In the genomic region with DNA sequence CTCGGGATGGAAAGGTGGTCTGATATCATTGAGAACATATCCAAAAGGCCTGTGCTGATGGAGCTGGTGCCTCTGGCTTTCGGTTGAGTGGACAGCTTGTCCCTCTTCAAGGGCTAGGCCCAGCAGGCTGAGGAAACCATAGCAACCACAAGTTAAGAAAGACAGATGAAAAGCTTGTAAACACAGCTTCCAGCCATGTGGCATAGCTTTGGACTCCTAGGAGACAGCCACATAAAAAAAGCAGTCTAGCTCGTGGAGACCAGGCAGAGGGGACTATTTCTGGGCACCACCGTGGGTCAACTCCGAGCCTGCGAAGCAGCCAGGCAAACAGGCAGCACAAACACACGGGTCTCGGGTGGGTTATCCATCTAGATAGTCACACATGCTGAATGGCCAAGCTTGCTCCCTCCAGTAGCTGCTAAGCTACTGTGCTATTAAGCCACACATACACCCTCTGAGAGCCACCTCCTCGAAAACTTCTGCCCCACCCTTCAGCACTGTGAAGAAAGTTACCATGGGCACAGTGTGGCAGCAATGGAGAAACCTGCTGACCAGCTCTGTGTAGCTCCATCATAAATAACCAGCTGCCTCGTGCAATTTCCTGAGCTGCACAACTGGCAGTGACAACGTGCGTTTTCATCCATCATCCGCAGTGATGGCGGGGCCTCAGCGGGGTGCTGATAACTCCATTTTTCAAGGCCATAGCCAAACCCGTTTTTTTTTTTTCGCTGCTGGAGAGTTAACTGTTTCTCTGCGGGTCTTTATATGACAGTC, we compare ENCODE assay signal across 8 mouse cellular contexts. TPM values are rescaled to one million over a fixed set of nuclear protein-coding genes. Genes with fewer than 3 reads are reported as not detected.
A peak's percentile ranks its signal among the peaks of the same experiment; 100 is the strongest.
DNase-seq lines count a peak whose midpoint lies in the region; ATAC-seq and TF ChIP-seq lines count a peak whose summit lies in the region.

No protein-coding gene starts in this region.

- H3K4me3 ChIP-seq in kidney, embryonic 15.5 days (replicated peaks): no peak overlapping the region
- H3K4me3 ChIP-seq in hindbrain, embryonic 12.5 days: no peak overlapping the region
- no peak overlapping the region for H3K4me3 ChIP-seq in limb, embryonic 13.5 days
- H3K4me3 ChIP-seq in kidney, adult 2 months (ENCODE audit: insufficient read depth, low read depth, low read length): no peak overlapping the region

- H3K9ac ChIP-seq in kidney, embryonic 15.5 days: no peak overlapping the region
- no peak overlapping the region for H3K9ac ChIP-seq in hindbrain, embryonic 12.5 days
- no peak overlapping the region for H3K9ac ChIP-seq in limb, embryonic 13.5 days

- 38% methylated on average over 18 of the region's 18 CpGs for WGBS in kidney, embryonic 15.5 days
- 10% methylated on average over 18 of the region's 18 CpGs for WGBS in hindbrain, embryonic 12.5 days
- 22% methylated on average over 18 of the region's 18 CpGs for WGBS in limb, embryonic 13.5 days
- WGBS in kidney, adult 2 months: 47% methylated on average over 18 of the region's 18 CpGs

- 0 out of 2 replicates have a peak overlapping the region, but pooled peaks have one; percentile 18 for H3K27ac ChIP-seq in kidney, embryonic 15.5 days
- peak overlapping the region; percentile 90 for H3K27ac ChIP-seq in hindbrain, embryonic 12.5 days
- peak overlapping the region; percentile 58 for H3K27ac ChIP-seq in limb, embryonic 13.5 days
- H3K27ac ChIP-seq in kidney, adult 2 months (ENCODE audit: insufficient read depth, low read depth, low read length): no peak overlapping the region

- H3K4me1 ChIP-seq in kidney, embryonic 15.5 days: peaks cover 27% of the 10 kb centered on the region
- peaks cover 57% of the 10 kb centered on the region for H3K4me1 ChIP-seq in hindbrain, embryonic 12.5 days
- peaks cover 36% of the 10 kb centered on the region for H3K4me1 ChIP-seq in limb, embryonic 13.5 days
- no peaks in the 10 kb centered on the region; the same call in 1 of the 2 replicates for H3K4me1 ChIP-seq in kidney, adult 2 months (ENCODE audit: control insufficient read depth, insufficient read depth, low read length)

- no peak for TF ChIP-seq POLR2A in kidney, adult 2 months (IDR thresholded peaks at IDR 0.05; ENCODE audit: low read depth, low read length)

- no peaks in the 10 kb centered on the region for H3K36me3 ChIP-seq in kidney, embryonic 15.5 days
- H3K36me3 ChIP-seq in hindbrain, embryonic 12.5 days: no peaks in the 10 kb centered on the region
- no peaks in the 10 kb centered on the region for H3K36me3 ChIP-seq in limb, embryonic 13.5 days
- no peaks in the 10 kb centered on the region for H3K36me3 ChIP-seq in kidney, adult 2 months (ENCODE audit: control insufficient read depth, insufficient read depth, low read length)

- no peaks in the 10 kb centered on the region for H3K27me3 ChIP-seq in kidney, embryonic 15.5 days
- no peaks in the 10 kb centered on the region for H3K27me3 ChIP-seq in hindbrain, embryonic 12.5 days
- H3K27me3 ChIP-seq in limb, embryonic 13.5 days: no peaks in the 10 kb centered on the region
- H3K27me3 ChIP-seq in kidney, adult 2 months (replicated peaks; ENCODE audit: control insufficient read depth, insufficient read depth, low read length): no peaks in the 10 kb centered on the region

- peak; percentile 47; the same call in 1 of the 2 replicates for ATAC-seq in kidney, embryonic 15.5 days (replicated peaks; ENCODE audit: low FRiP score)
- peak; percentile 87 for ATAC-seq in hindbrain, embryonic 12.5 days (ENCODE audit: low FRiP score)
- ATAC-seq in limb, embryonic 13.5 days (ENCODE audit: low FRiP score, low read depth): peak; percentile 34; the same call in 1 of the 2 replicates
- no peak for ATAC-seq in inflammation-experienced regulatory T-cells, adult 6 months

- TF ChIP-seq CTCF in kidney, adult 2 months (conservative IDR thresholded peaks at IDR 0.05; ENCODE audit: insufficient read depth, insufficient read length, low read depth, low read length): no peak

- DNase-seq in kidney, adult 18-20 months: no peak
- peak; percentile 83 for DNase-seq in embryo, embryonic 11 days
- peak; percentile 79 for DNase-seq in retina, postnatal 1 day
- no peak for DNase-seq in kidney, adult 2 months

- H3K4me2 ChIP-seq in kidney, embryonic 15.5 days: peak overlapping the region; percentile 19; the same call in 1 of the 2 replicates
- H3K4me2 ChIP-seq in hindbrain, embryonic 12.5 days (replicated peaks): peak overlapping the region; percentile 37
- peak overlapping the region; percentile 22; the same call in 1 of the 2 replicates for H3K4me2 ChIP-seq in limb, embryonic 13.5 days (replicated peaks)

- H3K9me3 ChIP-seq in kidney, embryonic 15.5 days (replicated peaks): 0 out of 2 replicates have a peak, but pooled peaks cover 3% of the 10 kb centered on the region
- no peaks in the 10 kb centered on the region for H3K9me3 ChIP-seq in hindbrain, embryonic 12.5 days (replicated peaks)
- no peaks in the 10 kb centered on the region for H3K9me3 ChIP-seq in limb, embryonic 13.5 days

RNA-seq across cellular contexts. Expression of a gene that starts 26.0 kb away (rescaled TPM):
- 4.9 and 5.1 TPM in 2 replicates for polyA plus RNA-seq in kidney, embryonic 15.5 days (2015; fragmentation: Nextera tagmentation; extraction: Ambion mirVana)
- polyA plus RNA-seq in hindbrain, embryonic 12.5 days (2016; fragmentation: Nextera tagmentation; extraction: Ambion mirVana): 44.8 and 48.9 TPM in 2 replicates
- polyA plus RNA-seq in limb, embryonic 13.5 days (2015; fragmentation: Nextera tagmentation; extraction: Ambion mirVana): 6.9 and 7.0 TPM in 2 replicates
- polyA plus RNA-seq in inflammation-experienced regulatory T-cells, adult 6 months (2017; shearing (Covaris generic)): under 1 TPM; 0.20 to 0.90 (median 0.68) TPM
- polyA plus RNA-seq in kidney, adult 2 months (2012; rRNA removed): 5.5 and 5.8 TPM in 2 replicates

Comparison
In these comparisons a context has a peak if more than half of its experiments do, and no peak if none do; other contexts are left out.
1. DNase-seq: peak in embryo, embryonic 11 days (single experiment) and retina, postnatal 1 day (single experiment); none in kidney, adult 18-20 months (single experiment) and kidney, adult 2 months (single experiment).
2. Peak in every context shown above with its lines, with median percentiles within 50 percentile points of each other: H3K4me2 ChIP-seq.